Mouse (Mus musculus) G1E-ER4 (cell line): ENCODE measurements around the gene Fuk. TPM values are rescaled to one million over a fixed set of nuclear protein-coding genes. Genes with fewer than 3 reads are reported as not detected.

Experiments used
- GATA1 ChIP-seq: IDR thresholded peaks from one replicate; pipeline ENCODE4 v1.8.0; 2012; ENCODE audit warnings: low read length, inconsistent platforms
- polyA plus RNA-seq: library from polyadenylated mRNA; stranded (reverse); fragments of >175 nt; gene quantifications from 2 replicates; pipeline ENCODE4 v1.2.3, GENCODE M21; 2012

The Fuk gene
- polyA plus RNA-seq, 1 experiment, result 14.2 TPM

GRCm38 (mm10) chr8:110847645-110848495, 54.4 kb downstream of the Fuk start:
- no peak for TF ChIP-seq GATA1

GRCm38 (mm10) chr8:110847171-110847549, 55.1 kb downstream of the Fuk start:
- no peak for TF ChIP-seq GATA1

GRCm38 (mm10) chr8:110846405-110847170, 55.7 kb downstream of the Fuk start, which contains the start of the genes Cog4 and Sf3b3:
Gene Cog4, plus strand, starts transcription at chr8:110846600.
Gene Sf3b3, minus strand, starts transcription at chr8:110846787.
- no peak for TF ChIP-seq GATA1

GRCm38 (mm10) chr8:110845821-110846404, 56.4 kb downstream of the Fuk start:
- no peak for TF ChIP-seq GATA1

- no peak for TF ChIP-seq GATA1
Measured at GRCm38 (mm10) chr8:110844941-110845340, 57.3 kb downstream of the Fuk start.

- TF ChIP-seq GATA1, result no peak
Measured at GRCm38 (mm10) chr8:110843207-110843606, 59.1 kb downstream of the Fuk start.

- TF ChIP-seq GATA1, result no peak
Measured at GRCm38 (mm10) chr8:110842012-110842574, 60.2 kb downstream of the Fuk start.

Other genes with a start within 250 kb of the Fuk start
- gene Mtss1l, start 181.0 kb downstream of the Fuk start, polyA plus RNA-seq, result 0.89 and 0.90 TPM in 2 replicates
- gene Il34, start 96.6 kb downstream of the Fuk start, polyA plus RNA-seq, result not detected in 2 replicates
- 20.8 and 31.7 TPM in 2 replicates for gene Cog4, start 55.9 kb downstream of the Fuk start, polyA plus RNA-seq
- gene Sf3b3, start 55.7 kb downstream of the Fuk start, polyA plus RNA-seq, result 7.1 and 8.9 TPM in 2 replicates
- gene St3gal2, start 17.4 kb upstream of the Fuk start, polyA plus RNA-seq, result 95.7 and 122 TPM in 2 replicates
- gene Ddx19a, start 95.3 kb upstream of the Fuk start, polyA plus RNA-seq, result 62.6 and 66.5 TPM in 2 replicates
- gene Ddx19b, start 129.3 kb upstream of the Fuk start, polyA plus RNA-seq, result 4.3 and 5.8 TPM in 2 replicates
- gene Aars, start 130.7 kb upstream of the Fuk start, polyA plus RNA-seq, result 30.4 and 56.2 TPM in 2 replicates
- gene Exosc6, start 153.9 kb upstream of the Fuk start, polyA plus RNA-seq, result 88.9 and 152 TPM in 2 replicates
- gene Clec18a, start 189.9 kb upstream of the Fuk start, polyA plus RNA-seq, result not detected in 2 replicates
- gene Pdpr, start 192.1 kb upstream of the Fuk start, polyA plus RNA-seq, result 10.3 and 11.6 TPM in 2 replicates